Mouse (Mus musculus) CH12.LX (cell line): ENCODE measurements around the gene Mmab. TPM values are rescaled to one million over a fixed set of nuclear protein-coding genes. Genes with fewer than 3 reads are reported as not detected.

Experiments
- DNase-seq: peaks from one replicate; pipeline ENCODE4 v3.0.0-alpha.2; 2013; ENCODE audit errors: extremely low read depth
- H3K27ac ChIP-seq: 2 replicates; pipeline ENCODE4 v1.5.1; 2012; ENCODE audit warnings: low read depth, mild to moderate bottlenecking, control low read depth, moderate library complexity; ENCODE audit not compliant: insufficient read depth
- H3K27me3 ChIP-seq: replicated peaks from 2 replicates; pipeline ENCODE3; 2012; ENCODE audit warnings: inconsistent platforms
- H3K36me3 ChIP-seq, 2 experiments: replicated peaks in 1 of 2; 2 replicates each; pipeline versions ENCODE3 to v1.6.1; 2012; ENCODE audit warnings: inconsistent platforms in 1 of 2, low read length in 1 of 2, mild to moderate bottlenecking in 1 of 2, mixed read lengths in 1 of 2, moderate library complexity in 1 of 2; ENCODE audit not compliant: control insufficient read depth in 1 of 2, insufficient read depth in 1 of 2
- H3K4me1 ChIP-seq, 2 experiments: 2 replicates each; pipeline ENCODE4 v1.6.1; 2012; ENCODE audit warnings: inconsistent platforms in 1 of 2, moderate library complexity in 1 of 2; ENCODE audit not compliant: insufficient read depth in 2 of 2, control insufficient read depth in 1 of 2
- H3K4me2 ChIP-seq: 2 replicates; pipeline ENCODE4 v1.6.1; 2012; ENCODE audit warnings: low read depth, mild to moderate bottlenecking, control low read depth; ENCODE audit not compliant: poor library complexity, insufficient read depth, severe bottlenecking
- H3K4me3 ChIP-seq, 3 experiments: fragments of 150-350 bp in 1 of 3; sonication (generic) in 1 of 3; replicated peaks in 1 of 3; 2 replicates each; pipeline versions ENCODE3 to v1.5.1; 2011 to 2012; ENCODE audit warnings: low read depth in 2 of 3, low read length in 2 of 3, mild to moderate bottlenecking in 2 of 3, moderate library complexity in 2 of 3, control low read depth in 1 of 3, improper control_type of control experiment in 1 of 3, inconsistent platforms in 1 of 3, mixed read lengths in 1 of 3; ENCODE audit not compliant: poor library complexity in 1 of 3
- H3K79me2 ChIP-seq: replicated peaks from 2 replicates; pipeline ENCODE4 v1.6.1; 2012; ENCODE audit warnings: mild to moderate bottlenecking, moderate library complexity; ENCODE audit not compliant: control insufficient read depth, poor library complexity, insufficient read depth, severe bottlenecking; ENCODE audit errors: extremely low read depth
- H3K9ac ChIP-seq: 2 replicates; pipeline ENCODE4 v1.6.1; 2012; ENCODE audit warnings: low read depth, mild to moderate bottlenecking, control low read depth, moderate library complexity; ENCODE audit not compliant: insufficient read depth
- H3K9me3 ChIP-seq: replicated peaks from 2 replicates; pipeline ENCODE3; 2012; ENCODE audit warnings: low read length, inconsistent platforms, mixed read lengths
- BHLHE40 ChIP-seq: IDR thresholded peaks from 2 replicates; pipeline ENCODE4 v1.6.1; 2011; ENCODE audit warnings: mild to moderate bottlenecking, low read depth, low read length, improper control_type of control experiment
- CHD1 ChIP-seq: IDR thresholded peaks from 2 replicates; pipeline ENCODE4 v1.6.1; 2012; ENCODE audit warnings: low read depth, low read length, improper control_type of control experiment, inconsistent platforms
- CHD2 ChIP-seq: IDR thresholded peaks from 2 replicates; pipeline ENCODE4 v1.6.1; 2011; ENCODE audit warnings: low read length, improper control_type of control experiment
- EP300 ChIP-seq: IDR thresholded peaks from 2 replicates; pipeline ENCODE4 v1.6.1; 2011; ENCODE audit warnings: low read length, improper control_type of control experiment
- ETS1 ChIP-seq: conservative IDR thresholded peaks from 2 replicates; pipeline ENCODE4 v1.6.1; 2012; ENCODE audit warnings: low read depth, mild to moderate bottlenecking, inconsistent platforms, low read length, improper control_type of control experiment, moderate library complexity
- GABPA ChIP-seq: IDR thresholded peaks from 2 replicates; pipeline ENCODE4 v1.6.1; 2012; ENCODE audit warnings: low read depth, low read length, improper control_type of control experiment, inconsistent platforms; ENCODE audit not compliant: insufficient replicate concordance
- HCFC1 ChIP-seq: IDR thresholded peaks from 2 replicates; pipeline ENCODE4 v1.6.1; 2012; ENCODE audit warnings: low read depth, mild to moderate bottlenecking, inconsistent platforms, low read length, improper control_type of control experiment
- JUN ChIP-seq: IDR thresholded peaks from 2 replicates; pipeline ENCODE4 v1.6.1; 2011; ENCODE audit warnings: low read depth, mild to moderate bottlenecking, low read length, improper control_type of control experiment, moderate library complexity; ENCODE audit not compliant: insufficient read depth
- KAT2A ChIP-seq: IDR thresholded peaks from 2 replicates; pipeline ENCODE4 v1.6.1; 2012; ENCODE audit warnings: low read length, improper control_type of control experiment, inconsistent platforms; ENCODE audit not compliant: insufficient replicate concordance
- MYC ChIP-seq: IDR thresholded peaks from 2 replicates; pipeline ENCODE4 v1.6.1; 2011; ENCODE audit warnings: low read depth, mild to moderate bottlenecking, improper control_type of control experiment, low read length
- NELFE ChIP-seq: IDR thresholded peaks from 2 replicates; pipeline ENCODE4 v1.6.1; 2011; ENCODE audit warnings: low read depth, low read length, improper control_type of control experiment
- NRF1 ChIP-seq: IDR thresholded peaks from 2 replicates; pipeline ENCODE4 v1.6.1; 2014; ENCODE audit warnings: low read depth, mild to moderate bottlenecking, inconsistent platforms, low read length, improper control_type of control experiment, moderate library complexity
- PAX5 ChIP-seq: IDR thresholded peaks from 2 replicates; pipeline ENCODE4 v1.6.1; 2012; ENCODE audit warnings: low read length, inconsistent platforms, mixed read lengths
- POLR2A ChIP-seq: IDR thresholded peaks from 2 replicates; pipeline ENCODE4 v1.6.1; 2011; ENCODE audit warnings: low read depth, mild to moderate bottlenecking, improper control_type of control experiment, low read length
- RAD21 ChIP-seq: IDR thresholded peaks from 2 replicates; pipeline ENCODE4 v1.6.1; 2011; ENCODE audit warnings: low read depth, mild to moderate bottlenecking, low read length, improper control_type of control experiment, moderate library complexity
- RCOR1 ChIP-seq: conservative IDR thresholded peaks from 2 replicates; pipeline ENCODE4 v1.6.1; 2012; ENCODE audit warnings: low read depth, mild to moderate bottlenecking, inconsistent platforms, low read length, improper control_type of control experiment
- SMC3 ChIP-seq: IDR thresholded peaks from 2 replicates; pipeline ENCODE4 v1.6.1; 2011; ENCODE audit warnings: low read depth, low read length, improper control_type of control experiment
- TBP ChIP-seq: conservative IDR thresholded peaks from 2 replicates; pipeline ENCODE4 v1.6.1; 2011; ENCODE audit warnings: low read depth, low read length, improper control_type of control experiment
- TCF12 ChIP-seq: IDR thresholded peaks from 2 replicates; pipeline ENCODE4 v1.6.1; 2014; ENCODE audit warnings: low read depth, mild to moderate bottlenecking, inconsistent platforms, low read length, improper control_type of control experiment
- UBTF ChIP-seq: IDR thresholded peaks from 2 replicates; pipeline ENCODE4 v1.6.1; 2012; ENCODE audit warnings: low read depth, mild to moderate bottlenecking, inconsistent platforms, low read length, improper control_type of control experiment, moderate library complexity
- USF1 ChIP-seq: IDR thresholded peaks from 2 replicates; pipeline ENCODE4 v1.6.1; 2014; ENCODE audit warnings: low read depth, mild to moderate bottlenecking, inconsistent platforms, low read length, improper control_type of control experiment
- ZNF384 ChIP-seq: IDR thresholded peaks from 2 replicates; pipeline ENCODE4 v1.6.1; 2012; ENCODE audit warnings: low read depth, low read length, improper control_type of control experiment, inconsistent platforms
- dilution Hi-C: fragments of 300-500 bp; cut with MboI; formaldehyde crosslinking; loops from 2 replicates; pipeline ENCODE4 v1.14.3; 2020; ENCODE audit warnings: low sequenced_read_pairs; ENCODE audit not compliant: extremely low pct_unique_long_range_greater_than_20kb, extremely low pct_ligation_motif_present
- in situ Hi-C: fragments of 300-500 bp; cut with MboI; formaldehyde crosslinking; loops from 3 replicates; pipeline ENCODE4 v1.14.3; 2019; ENCODE audit warnings: low sequenced_read_pairs, low pct_ligation_motif_present, low pct_unique_long_range_greater_than_20kb, mixed read lengths
- polyA plus RNA-seq: library from polyadenylated mRNA; unstranded; fragments of >175 nt; gene quantifications from 2 replicates; pipeline ENCODE4 v1.2.1, GENCODE M21; 2012; ENCODE audit warnings: low read depth; ENCODE audit not compliant: insufficient read length
- total RNA-seq, 2 experiments: library from RNA; depleted of rRNA; stranded (reverse); fragments of 300-350 nt in 1 of 2; fragments of >200 nt in 1 of 2; gene quantifications; 2 replicates each; pipeline ENCODE4 v1.2.3; 2012 to 2014

Mmab gene
- total and polyA plus RNA-seq, 3 experiments = 9.3 to 14.4 (median 10.9) TPM

GRCm38 (mm10) chr5:114413067-114413735 lies 30.7 kb downstream of the Mmab start:
- dilution Hi-C loops = no loop called here
- Histone ChIP-seq H3K27ac (no peak overlapping the region), H3K79me2 (no peaks in the 10 kb centered on the region), H3K4me3 (no peak overlapping the region), H3K4me1 (no peaks in the 10 kb centered on the region), H3K36me3 (peaks cover 85 to 99% of the 10 kb centered on the region in 2 experiments), H3K9me3 (no peaks in the 10 kb centered on the region), H3K9ac (no peak overlapping the region), H3K4me2 (no peak overlapping the region), H3K27me3 (no peaks in the 10 kb centered on the region)
- no peak for DNase-seq
- in situ Hi-C loops = no loop called here
- TF ChIP-seq HCFC1 (no peak), RCOR1 (no peak), NELFE (no peak), SMC3 (no peak), MYC (no peak), ETS1 (no peak), POLR2A (no peak), NRF1 (no peak), PAX5 (no peak), UBTF (no peak), TCF12 (no peak), BHLHE40 (no peak), TBP (no peak)

DNA sequence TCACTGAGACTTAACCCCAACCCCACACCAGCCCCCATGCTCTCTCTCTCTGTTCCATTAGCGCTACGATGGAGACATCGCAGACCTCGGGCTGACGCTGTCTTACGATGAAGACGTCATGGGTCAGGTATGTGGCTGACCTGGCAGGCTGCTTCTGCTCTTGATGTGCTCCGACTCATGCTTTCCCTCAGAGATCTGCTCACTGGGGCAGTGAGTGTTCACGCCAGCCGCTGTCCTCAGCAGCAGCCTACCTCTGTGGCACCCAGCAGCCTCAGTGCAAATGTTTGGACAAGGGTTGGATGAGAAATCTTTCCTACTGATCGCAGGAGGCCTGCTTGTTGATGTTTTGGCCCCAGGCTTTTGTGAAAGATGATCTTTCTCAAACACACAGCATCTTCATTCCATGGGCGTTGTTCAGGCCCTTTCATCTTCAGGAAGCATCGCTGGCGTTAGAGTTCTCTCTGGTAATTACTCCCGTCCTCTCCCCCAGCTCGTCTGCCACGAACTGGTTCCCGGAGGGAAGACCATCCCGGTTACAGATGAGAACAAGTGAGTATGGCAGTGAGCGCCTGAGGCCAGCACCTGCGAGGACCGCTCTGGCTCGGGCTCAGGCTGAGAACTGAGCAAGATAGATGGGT lies 31.4 kb downstream of the Mmab start:
- Histone ChIP-seq H3K9me3 (no peaks in the 10 kb centered on the region), H3K4me2 (no peak overlapping the region), H3K36me3 (peaks cover 86 to 99% of the 10 kb centered on the region in 2 experiments), H3K79me2 (no peaks in the 10 kb centered on the region), H3K9ac (no peak overlapping the region), H3K4me1 (no peaks in the 10 kb centered on the region), H3K27me3 (no peaks in the 10 kb centered on the region), H3K27ac (no peak overlapping the region), H3K4me3 (no peak overlapping the region)
- DNase-seq = no peak
- dilution Hi-C loops (no loop called here), in situ Hi-C loops (no loop called here)
- no peak for TF ChIP-seq JUN
- no peak for TF ChIP-seq RCOR1
- no peak for TF ChIP-seq CHD1
- TF ChIP-seq KAT2A = no peak
- TF ChIP-seq NRF1 = no peak
- TF ChIP-seq USF1 = no peak
- no peak for TF ChIP-seq ETS1
- no peak for TF ChIP-seq PAX5
- TF ChIP-seq EP300 = no peak
- TF ChIP-seq UBTF = no peak
- TF ChIP-seq RAD21 = no peak
- TF ChIP-seq GABPA = no peak
- no peak for TF ChIP-seq ZNF384
- TF ChIP-seq CHD2 = no peak
- no peak for TF ChIP-seq SMC3
